Mouse (Mus musculus) CH12.LX (cell line): ENCODE results near the gene Rap1gap. TPM values are rescaled to one million over a fixed set of nuclear protein-coding genes. Genes with fewer than 3 reads are reported as not detected.

Experiments
- DNase-seq: peaks from one replicate; pipeline ENCODE4 v3.0.0-alpha.2; 2013; ENCODE audit errors: extremely low read depth
- H3K27ac ChIP-seq: 2 replicates; pipeline ENCODE4 v1.5.1; 2012; ENCODE audit warnings: low read depth, mild to moderate bottlenecking, control low read depth, moderate library complexity; ENCODE audit not compliant: insufficient read depth
- H3K27me3 ChIP-seq: replicated peaks from 2 replicates; pipeline ENCODE3; 2012; ENCODE audit warnings: inconsistent platforms
- H3K36me3 ChIP-seq, 2 experiments: replicated peaks in 1 of 2; 2 replicates each; pipeline versions ENCODE3 to v1.6.1; 2012; ENCODE audit warnings: inconsistent platforms in 1 of 2, low read length in 1 of 2, mild to moderate bottlenecking in 1 of 2, mixed read lengths in 1 of 2, moderate library complexity in 1 of 2; ENCODE audit not compliant: control insufficient read depth in 1 of 2, insufficient read depth in 1 of 2
- H3K4me1 ChIP-seq, 2 experiments: 2 replicates each; pipeline ENCODE4 v1.6.1; 2012; ENCODE audit warnings: inconsistent platforms in 1 of 2, moderate library complexity in 1 of 2; ENCODE audit not compliant: insufficient read depth in 2 of 2, control insufficient read depth in 1 of 2
- H3K4me2 ChIP-seq: 2 replicates; pipeline ENCODE4 v1.6.1; 2012; ENCODE audit warnings: low read depth, mild to moderate bottlenecking, control low read depth; ENCODE audit not compliant: poor library complexity, insufficient read depth, severe bottlenecking
- H3K4me3 ChIP-seq, 3 experiments: fragments of 150-350 bp in 1 of 3; sonication (generic) in 1 of 3; replicated peaks in 1 of 3; 2 replicates each; pipeline versions ENCODE3 to v1.5.1; 2011 to 2012; ENCODE audit warnings: low read depth in 2 of 3, low read length in 2 of 3, mild to moderate bottlenecking in 2 of 3, moderate library complexity in 2 of 3, control low read depth in 1 of 3, improper control_type of control experiment in 1 of 3, inconsistent platforms in 1 of 3, mixed read lengths in 1 of 3; ENCODE audit not compliant: poor library complexity in 1 of 3
- H3K79me2 ChIP-seq: replicated peaks from 2 replicates; pipeline ENCODE4 v1.6.1; 2012; ENCODE audit warnings: mild to moderate bottlenecking, moderate library complexity; ENCODE audit not compliant: control insufficient read depth, poor library complexity, insufficient read depth, severe bottlenecking; ENCODE audit errors: extremely low read depth
- H3K9ac ChIP-seq: 2 replicates; pipeline ENCODE4 v1.6.1; 2012; ENCODE audit warnings: low read depth, mild to moderate bottlenecking, control low read depth, moderate library complexity; ENCODE audit not compliant: insufficient read depth
- H3K9me3 ChIP-seq: replicated peaks from 2 replicates; pipeline ENCODE3; 2012; ENCODE audit warnings: low read length, inconsistent platforms, mixed read lengths
- CHD1 ChIP-seq: IDR thresholded peaks from 2 replicates; pipeline ENCODE4 v1.6.1; 2012; ENCODE audit warnings: low read depth, low read length, improper control_type of control experiment, inconsistent platforms
- CTCF ChIP-seq, 2 experiments: IDR thresholded peaks in 1 of 2; conservative IDR thresholded peaks in 1 of 2; 2 replicates each; pipeline ENCODE4 v1.5.1; 2011 to 2012; ENCODE audit warnings: low read depth in 2 of 2, low read length in 2 of 2, improper control_type of control experiment in 1 of 2, inconsistent platforms in 1 of 2, mild to moderate bottlenecking in 1 of 2, moderate library complexity in 1 of 2
- HCFC1 ChIP-seq: IDR thresholded peaks from 2 replicates; pipeline ENCODE4 v1.6.1; 2012; ENCODE audit warnings: low read depth, mild to moderate bottlenecking, inconsistent platforms, low read length, improper control_type of control experiment
- IRF4 ChIP-seq: IDR thresholded peaks from 2 replicates; pipeline ENCODE4 v1.6.1; 2014; ENCODE audit warnings: low read depth, mild to moderate bottlenecking, inconsistent platforms, low read length, improper control_type of control experiment
- JUN ChIP-seq: IDR thresholded peaks from 2 replicates; pipeline ENCODE4 v1.6.1; 2011; ENCODE audit warnings: low read depth, mild to moderate bottlenecking, low read length, improper control_type of control experiment, moderate library complexity; ENCODE audit not compliant: insufficient read depth
- KAT2A ChIP-seq: IDR thresholded peaks from 2 replicates; pipeline ENCODE4 v1.6.1; 2012; ENCODE audit warnings: low read length, improper control_type of control experiment, inconsistent platforms; ENCODE audit not compliant: insufficient replicate concordance
- MAFK ChIP-seq: IDR thresholded peaks from 2 replicates; pipeline ENCODE4 v1.6.1; 2011; ENCODE audit warnings: low read length, improper control_type of control experiment; ENCODE audit not compliant: insufficient replicate concordance
- MAX ChIP-seq: IDR thresholded peaks from 2 replicates; pipeline ENCODE4 v1.6.1; 2011; ENCODE audit warnings: low read length, improper control_type of control experiment
- POLR2AphosphoS2 ChIP-seq: IDR thresholded peaks from 2 replicates; pipeline ENCODE4 v1.6.1; 2011; ENCODE audit warnings: low read depth, low read length, improper control_type of control experiment
- RCOR1 ChIP-seq: conservative IDR thresholded peaks from 2 replicates; pipeline ENCODE4 v1.6.1; 2012; ENCODE audit warnings: low read depth, mild to moderate bottlenecking, inconsistent platforms, low read length, improper control_type of control experiment
- SMC3 ChIP-seq: IDR thresholded peaks from 2 replicates; pipeline ENCODE4 v1.6.1; 2011; ENCODE audit warnings: low read depth, low read length, improper control_type of control experiment
- TBP ChIP-seq: conservative IDR thresholded peaks from 2 replicates; pipeline ENCODE4 v1.6.1; 2011; ENCODE audit warnings: low read depth, low read length, improper control_type of control experiment
- TCF12 ChIP-seq: IDR thresholded peaks from 2 replicates; pipeline ENCODE4 v1.6.1; 2014; ENCODE audit warnings: low read depth, mild to moderate bottlenecking, inconsistent platforms, low read length, improper control_type of control experiment
- UBTF ChIP-seq: IDR thresholded peaks from 2 replicates; pipeline ENCODE4 v1.6.1; 2012; ENCODE audit warnings: low read depth, mild to moderate bottlenecking, inconsistent platforms, low read length, improper control_type of control experiment, moderate library complexity
- USF1 ChIP-seq: IDR thresholded peaks from 2 replicates; pipeline ENCODE4 v1.6.1; 2014; ENCODE audit warnings: low read depth, mild to moderate bottlenecking, inconsistent platforms, low read length, improper control_type of control experiment
- USF2 ChIP-seq: conservative IDR thresholded peaks from 2 replicates; pipeline ENCODE4 v1.6.1; 2011; ENCODE audit warnings: low read depth, low read length, improper control_type of control experiment
- ZMIZ1 ChIP-seq: IDR thresholded peaks from 2 replicates; pipeline ENCODE4 v1.6.1; 2012; ENCODE audit warnings: low read depth, mild to moderate bottlenecking, inconsistent platforms, low read length, improper control_type of control experiment
- dilution Hi-C: fragments of 300-500 bp; cut with MboI; formaldehyde crosslinking; loops from 2 replicates; pipeline ENCODE4 v1.14.3; 2020; ENCODE audit warnings: low sequenced_read_pairs; ENCODE audit not compliant: extremely low pct_unique_long_range_greater_than_20kb, extremely low pct_ligation_motif_present
- in situ Hi-C: fragments of 300-500 bp; cut with MboI; formaldehyde crosslinking; loops from 3 replicates; pipeline ENCODE4 v1.14.3; 2019; ENCODE audit warnings: low sequenced_read_pairs, low pct_ligation_motif_present, low pct_unique_long_range_greater_than_20kb, mixed read lengths
- polyA plus RNA-seq: library from polyadenylated mRNA; unstranded; fragments of >175 nt; gene quantifications from 2 replicates; pipeline ENCODE4 v1.2.1, GENCODE M21; 2012; ENCODE audit warnings: low read depth; ENCODE audit not compliant: insufficient read length
- total RNA-seq, 2 experiments: library from RNA; depleted of rRNA; stranded (reverse); fragments of 300-350 nt in 1 of 2; fragments of >200 nt in 1 of 2; gene quantifications; 2 replicates each; pipeline ENCODE4 v1.2.3; 2012 to 2014

The Rap1gap gene
- total and polyA plus RNA-seq, 3 experiments: 3.0 to 11.1 (median 5.8) TPM

GRCm38 (mm10) chr4:137740350-137740749 lies 75.8 kb downstream of the Rap1gap start:
- no peak overlapping the region for H3K27ac ChIP-seq
- peaks cover 21 to 56% of the 10 kb centered on the region in 2 experiments for H3K4me1 ChIP-seq
- in situ Hi-C loops (no loop called here), dilution Hi-C loops (no loop called here)
- DNase-seq: no peak
- peaks cover 2% of the 10 kb centered on the region for H3K27me3 ChIP-seq
- H3K36me3 ChIP-seq: peaks cover 30 to 50% of the 10 kb centered on the region in 2 experiments
- no peak overlapping the region for H3K4me3 ChIP-seq
- H3K9ac ChIP-seq: no peak overlapping the region
- no peaks in the 10 kb centered on the region for H3K79me2 ChIP-seq
- TF ChIP-seq MAX: no peak
- TF ChIP-seq RCOR1: no peak
- no peak for TF ChIP-seq ZMIZ1
- no peaks in the 10 kb centered on the region for H3K9me3 ChIP-seq
- H3K4me2 ChIP-seq: no peak overlapping the region

- Histone ChIP-seq H3K9me3 (no peaks in the 10 kb centered on the region), H3K4me3 (no peak overlapping the region), H3K27me3 (no peaks in the 10 kb centered on the region), H3K4me2 (no peak overlapping the region), H3K79me2 (no peaks in the 10 kb centered on the region), H3K36me3 (peaks cover 55 to 82% of the 10 kb centered on the region in 2 experiments), H3K4me1 (peaks cover 25 to 52% of the 10 kb centered on the region in 2 experiments), H3K27ac (no peak overlapping the region), H3K9ac (no peak overlapping the region)
- TF ChIP-seq TBP: no peak
- no peak for TF ChIP-seq TCF12
- no peak for TF ChIP-seq JUN
- TF ChIP-seq UBTF: no peak
- TF ChIP-seq USF1: no peak
- TF ChIP-seq MAX: no peak
- in situ Hi-C loops (no loop called here), dilution Hi-C loops (no loop called here)
- no peak for DNase-seq
Observed at GRCm38 (mm10) chr4:137743791-137744190, 79.3 kb downstream of the Rap1gap start.

- peak; percentile 33 for DNase-seq
- dilution Hi-C loops: no loop called here
- H3K4me3 ChIP-seq: no peak overlapping the region
- peaks cover 30 to 56% of the 10 kb centered on the region in 2 experiments for H3K4me1 ChIP-seq
- no peaks in the 10 kb centered on the region for H3K9me3 ChIP-seq
- TF ChIP-seq CTCF (conservative IDR thresholded peaks at IDR 0.05 in 1 of 2, IDR thresholded peaks at IDR 0.05 in 1 of 2; ENCODE audit: low read depth in 2 of 2, low read length in 2 of 2) (peak; percentile 49 to 62; a peak in 3 of 4 replicates), IRF4 (0 out of 2 replicates have a peak, but pooled peaks have one; percentile 10), MAFK (no peak), TBP (no peak), USF2 (no peak), CHD1 (no peak), KAT2A (no peak), HCFC1 (no peak), SMC3 (peak; percentile 42), POLR2AphosphoS2 (no peak)
- peaks cover 59 to 89% of the 10 kb centered on the region in 2 experiments for H3K36me3 ChIP-seq
- in situ Hi-C loops: no loop called here
- no peak overlapping the region for H3K27ac ChIP-seq
- no peaks in the 10 kb centered on the region for H3K27me3 ChIP-seq
- H3K4me2 ChIP-seq: no peak overlapping the region
- no peaks in the 10 kb centered on the region for H3K79me2 ChIP-seq
- H3K9ac ChIP-seq: no peak overlapping the region
Observed at GRCm38 (mm10) chr4:137744433-137744918, 80.0 kb downstream of the Rap1gap start.
